Mouse (Mus musculus) large intestine, adult 2 months (tissue): ENCODE results near the gene Fam243. TPM values are rescaled to one million over a fixed set of nuclear protein-coding genes. Genes with fewer than 3 reads are reported as not detected.
A peak's percentile ranks its signal among the peaks of the same experiment; 100 is the strongest.

Experiments used
- DNase-seq: peaks from one replicate; pipeline ENCODE4 v3.0.0-alpha.2; 2012; ENCODE audit warnings: low read depth, low spot score
- WGBS: fragments of 180-500 bp; shearing (Covaris S2); methylation state at CpG from one replicate; pipeline ENCODE4 v1.1.7; 2018; 5-methylcytosine and 5-hydroxymethylcytosine counted together
- polyA plus RNA-seq: library from polyadenylated mRNA; depleted of rRNA; stranded (reverse); fragments of >200 nt; gene quantifications from 2 replicates; pipeline ENCODE4 v1.2.3, GENCODE M21; 2012

Fam243 gene
- polyA plus RNA-seq, 1 experiment: not detected

DNA sequence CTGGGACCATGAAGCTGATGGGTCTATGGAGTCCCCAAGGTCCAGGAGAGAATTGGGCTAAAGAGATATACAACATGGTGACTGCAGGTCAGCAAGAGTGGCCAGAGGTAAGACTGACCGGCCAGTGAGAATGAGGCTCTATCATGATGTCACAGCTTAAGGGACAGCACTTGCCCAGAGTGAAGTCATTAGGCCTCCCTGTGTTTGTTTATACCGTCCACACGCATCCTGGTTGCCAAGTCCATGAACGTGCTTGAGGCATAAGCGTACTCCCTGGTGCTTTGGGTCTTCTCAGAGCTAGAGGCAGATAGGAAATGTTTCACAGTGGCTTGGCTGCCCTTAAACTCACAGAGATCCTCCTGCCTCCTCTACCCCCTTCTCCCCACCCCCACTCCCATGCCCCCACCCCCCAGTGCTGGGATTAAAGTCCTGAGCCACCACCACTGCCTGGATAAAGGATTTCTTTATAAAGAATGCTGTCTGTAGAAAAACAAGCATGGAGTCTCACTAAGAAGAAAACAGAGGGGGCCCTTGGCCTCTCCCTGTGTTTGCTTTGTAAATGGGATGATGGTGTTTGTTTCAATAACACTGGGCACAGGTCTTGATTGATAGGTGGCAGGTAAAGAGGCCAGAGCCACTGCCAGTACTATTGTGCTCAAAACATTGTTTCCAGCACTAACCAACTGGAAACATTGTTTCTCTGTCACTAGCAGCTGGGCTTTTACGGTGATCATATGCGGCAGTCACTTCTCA lies 3.2 kb upstream of the Fam243 start:
- DNase-seq: no peak
- WGBS: 49% methylated on average over 7 of the region's 7 CpGs

GRCm38 (mm10) chr16:92320361-92320760 lies 880 bp downstream of the Fam243 start:
- WGBS: 70% methylated on average over 3 of the region's 3 CpGs
- no peak for DNase-seq

- WGBS: 65% methylated on average over 20 of the region's 20 CpGs
- no peak for DNase-seq
These were observed 1.7 kb downstream of the Fam243 start for GRCm38 (mm10) chr16:92319353-92320109.

DNA sequence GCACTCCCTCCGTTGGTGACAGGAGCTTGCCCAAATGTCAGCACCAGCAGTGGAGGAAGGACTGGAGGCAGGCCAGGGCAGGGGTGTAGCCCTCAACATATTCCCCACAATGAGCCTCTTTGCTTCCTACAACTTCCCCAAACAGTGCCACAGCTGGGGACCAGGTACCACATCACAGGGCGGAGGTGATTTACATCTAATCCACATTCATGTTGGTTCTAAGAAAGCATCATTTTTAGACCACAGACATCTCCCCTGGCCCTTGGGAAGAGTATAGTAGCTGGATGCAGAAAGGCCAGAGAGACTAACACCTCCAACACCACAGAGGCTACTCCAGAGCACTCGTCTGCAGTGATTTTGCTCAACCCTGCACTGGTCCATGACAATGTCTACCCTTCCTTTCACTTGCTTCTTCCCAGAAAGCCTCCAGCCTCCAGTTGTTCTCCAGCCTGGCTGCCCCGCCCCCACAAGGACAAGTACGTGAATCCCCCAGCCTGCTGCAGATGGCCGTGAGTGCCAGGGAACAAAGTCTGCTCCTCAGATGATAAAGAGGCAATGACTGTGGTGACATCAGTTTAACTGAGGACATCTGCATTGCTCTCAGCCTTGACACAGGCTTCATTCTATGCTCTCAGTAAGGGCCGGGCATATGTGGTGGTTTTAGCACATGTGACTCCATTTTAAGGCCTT lies 5.0 kb downstream of the Fam243 start:
- 79% methylated on average over 7 of the region's 7 CpGs for WGBS
- no peak for DNase-seq

GRCm38 (mm10) chr16:92313953-92314741 lies 7.1 kb downstream of the Fam243 start:
- DNase-seq: no peak

DNA sequence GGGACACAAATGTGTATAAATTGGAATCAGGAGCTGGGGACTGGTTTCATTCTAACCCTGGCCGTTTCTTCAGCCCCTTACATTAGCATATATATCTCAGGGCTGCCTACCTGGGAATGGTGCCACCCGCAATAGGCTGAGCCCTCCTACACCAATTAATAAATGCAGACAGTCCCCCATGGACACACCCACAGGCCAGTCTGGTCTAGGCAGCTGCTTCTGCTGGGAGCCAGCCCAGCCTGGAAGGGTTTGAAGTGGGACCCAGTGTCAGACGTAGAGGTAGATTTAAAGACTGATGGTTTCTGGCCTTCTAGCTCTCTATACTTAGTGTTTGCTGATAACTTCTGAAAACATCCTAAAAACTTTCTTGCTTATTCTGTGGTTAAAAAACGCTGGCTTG lies 12.1 kb downstream of the Fam243 start:
- 81% methylated on average over 4 of the region's 4 CpGs for WGBS
- DNase-seq: no peak

More at GRCm38 (mm10) chr16:92313953-92314741, 7.1 kb downstream of the Fam243 start:
- 52% methylated on average over 13 of the region's 13 CpGs for WGBS

- DNase-seq: no peak
- 78% methylated on average over 3 of the region's 3 CpGs for WGBS
These were observed 13.3 kb downstream of the Fam243 start for GRCm38 (mm10) chr16:92307947-92308346.

DNA sequence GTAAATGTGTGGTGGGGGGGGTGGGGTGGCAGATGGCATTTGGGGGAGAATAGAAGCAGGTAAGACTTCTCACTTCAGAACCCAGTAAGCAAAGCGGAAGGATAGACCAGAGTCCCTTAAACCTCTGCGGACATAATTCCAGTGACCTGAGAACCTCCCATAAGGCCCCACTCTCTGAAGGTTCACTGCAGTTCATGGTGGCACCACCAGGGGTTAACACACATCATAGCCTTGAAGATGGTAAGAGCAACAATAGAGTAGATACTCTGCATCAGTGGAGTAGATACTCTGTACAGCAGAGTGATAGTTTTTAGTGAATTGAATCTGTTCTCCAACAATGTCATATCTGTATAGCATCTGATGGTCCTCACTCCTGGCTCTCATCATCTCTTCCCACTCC lies 15.7 kb downstream of the Fam243 start:
- DNase-seq: no peak
- 97% methylated on average over 2 of the region's 2 CpGs for WGBS

DNA sequence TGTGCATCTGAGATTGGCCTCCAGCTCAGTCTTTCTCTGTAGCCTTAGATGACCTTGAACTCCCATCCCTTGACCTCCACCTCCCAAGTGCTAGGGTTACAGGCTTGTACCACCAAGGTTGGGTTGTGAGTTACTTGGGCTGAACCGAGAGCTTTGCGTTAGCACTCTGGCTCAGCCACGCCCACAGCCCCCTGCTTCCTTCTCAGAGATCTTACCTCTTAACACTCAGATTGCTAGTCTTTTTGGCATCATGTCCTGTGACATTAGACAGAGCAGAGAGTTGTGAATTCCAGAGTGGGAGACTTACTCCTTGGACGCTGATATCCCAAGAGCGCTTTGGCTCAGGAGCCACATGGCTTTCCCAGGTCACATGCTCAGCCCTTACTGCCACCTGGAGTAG lies 18.7 kb downstream of the Fam243 start:
- 44% methylated on average over 5 of the region's 5 CpGs for WGBS
- DNase-seq: no peak

- DNase-seq: no peak
- WGBS: 15% methylated on average over 5 of the region's 5 CpGs
These were observed 19.3 kb downstream of the Fam243 start for GRCm38 (mm10) chr16:92301989-92302388.

DNA sequence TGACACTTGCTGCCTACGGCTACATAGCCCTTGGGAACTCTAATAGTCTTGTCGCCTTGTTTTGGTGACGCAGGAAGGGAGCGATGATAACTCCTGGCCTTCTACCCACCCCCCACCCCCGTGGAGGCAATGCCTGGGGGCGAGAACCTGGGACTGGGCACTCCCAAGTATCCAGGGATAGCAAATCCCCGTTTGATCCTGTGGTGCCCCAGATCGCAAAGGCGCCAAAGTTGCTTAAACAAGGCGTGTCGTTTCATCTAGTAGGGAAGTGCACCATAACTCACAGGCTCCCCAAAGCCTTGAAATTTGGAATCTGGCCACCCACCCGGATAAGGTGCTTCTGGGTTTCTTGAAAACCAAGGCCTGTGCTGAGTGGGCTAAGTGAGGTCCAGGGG lies 19.8 kb downstream of the Fam243 start:
- no peak for DNase-seq
- under 1% methylated on average over 12 of the region's 12 CpGs for WGBS

DNA sequence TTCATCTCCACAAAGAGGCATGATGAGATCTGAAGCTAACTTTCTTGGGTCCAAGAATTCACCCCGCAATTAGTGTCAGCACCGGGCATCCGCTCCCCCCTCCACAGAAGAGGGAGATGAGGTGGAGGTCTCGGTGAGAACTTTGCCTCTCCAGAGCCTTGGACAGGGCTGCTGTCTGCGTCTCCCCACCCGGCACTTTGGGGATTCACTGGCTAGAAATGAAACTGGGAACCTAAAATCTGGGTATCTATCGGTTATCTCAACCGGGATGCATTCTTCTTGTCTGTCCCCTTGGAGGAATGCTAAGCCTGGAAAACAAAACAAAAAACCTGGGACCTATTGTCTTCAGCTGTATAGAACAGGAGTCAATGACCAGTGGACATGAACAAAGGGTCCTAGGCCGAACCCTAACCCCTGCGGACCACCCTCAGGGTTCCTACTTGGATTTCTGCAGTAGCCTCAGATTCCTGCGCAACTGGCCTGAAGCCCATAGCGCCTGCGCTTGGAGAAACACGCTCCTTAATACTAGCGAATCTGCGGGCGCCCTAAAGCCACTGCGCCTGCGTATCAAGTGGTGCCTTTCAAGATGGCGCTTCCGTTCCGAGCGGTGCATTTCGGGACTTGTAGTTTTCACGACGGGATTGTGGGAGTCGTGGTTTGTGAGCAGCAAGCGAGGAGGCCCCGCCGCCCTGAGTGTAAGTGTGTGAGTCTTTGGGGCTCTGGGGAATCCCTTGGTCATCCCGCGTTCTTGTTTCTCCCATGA lies 20.4 kb downstream of the Fam243 start, which contains the start of gene Smim11:
TSS of gene Smim11 (plus strand) at position 638 of the 763 bp plus-strand sequence.
- 6% methylated on average over 32 of the region's 32 CpGs for WGBS

DNA sequence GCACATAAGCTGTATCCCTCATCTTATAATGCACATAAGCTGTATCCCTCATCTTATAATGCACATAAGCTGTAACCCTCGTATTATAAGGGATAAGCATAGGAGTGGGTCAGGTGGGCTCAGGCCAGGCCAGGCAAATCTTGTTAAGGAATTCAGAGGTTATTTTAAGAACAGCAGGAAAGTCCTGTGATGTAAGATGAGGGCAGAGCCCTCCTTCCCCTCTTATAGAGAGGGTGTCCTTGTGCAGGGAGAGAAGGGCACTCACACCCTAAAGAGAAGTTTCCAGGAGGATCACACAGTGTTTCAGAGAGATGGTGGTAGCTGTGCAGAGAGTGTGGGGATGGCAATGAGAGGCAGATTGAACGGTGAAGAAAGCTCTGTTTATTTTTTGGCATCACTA lies 25.9 kb downstream of the Fam243 start:
- WGBS: 73% methylated on average over 2 of the region's 2 CpGs
- no peak for DNase-seq

More for the DNA sequence above, 20.4 kb downstream of the Fam243 start, which contains the start of gene Smim11:
- peak; percentile 98 for DNase-seq

GRCm38 (mm10) chr16:92294267-92294970 lies 26.8 kb downstream of the Fam243 start:
- WGBS: 31% methylated on average over 12 of the region's 12 CpGs
- no peak for DNase-seq

- WGBS: 27% methylated on average over 10 of the region's 10 CpGs
- no peak for DNase-seq
These were observed 29.1 kb downstream of the Fam243 start, which contains the start of gene Kcne2 for GRCm38 (mm10) chr16:92292101-92292500. TSS of gene Kcne2 (plus strand) at chr16:92292389.

DNA sequence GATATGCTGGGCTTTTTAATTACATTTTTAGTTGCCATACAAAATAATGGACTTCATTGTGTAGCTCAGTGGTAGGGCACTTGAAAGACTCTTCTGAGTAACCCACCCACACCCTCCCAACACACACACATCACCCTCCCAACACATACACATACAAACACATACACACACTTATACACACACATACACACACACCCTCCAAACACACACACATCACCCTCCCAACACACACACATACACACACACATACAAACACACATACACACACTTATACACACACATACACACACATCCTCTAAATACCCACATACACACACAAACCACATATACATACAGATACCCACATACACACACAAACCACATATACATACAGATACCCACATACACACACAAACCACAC lies 31.2 kb downstream of the Fam243 start:
- DNase-seq: no peak

DNA sequence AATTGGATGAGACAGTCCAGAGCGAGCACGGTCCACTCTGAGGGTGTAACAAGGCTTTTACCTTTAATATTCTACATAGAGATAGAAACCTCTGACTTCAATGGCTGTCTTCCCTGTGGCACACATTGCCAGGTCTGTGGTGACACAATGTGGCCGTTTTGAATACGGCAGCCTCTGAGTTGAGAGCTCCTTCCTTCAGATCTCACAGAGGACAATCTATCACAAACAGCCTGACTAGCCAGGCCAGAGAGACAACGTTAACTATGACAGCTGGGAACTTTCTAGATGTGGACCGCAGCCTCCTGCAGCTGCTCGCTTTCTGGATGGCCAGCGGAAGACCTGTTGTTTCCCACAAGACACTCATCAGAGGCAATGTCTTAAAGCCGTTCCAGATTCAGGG lies 32.5 kb downstream of the Fam243 start:
- WGBS: 77% methylated on average over 9 of the region's 9 CpGs
- no peak for DNase-seq

DNA sequence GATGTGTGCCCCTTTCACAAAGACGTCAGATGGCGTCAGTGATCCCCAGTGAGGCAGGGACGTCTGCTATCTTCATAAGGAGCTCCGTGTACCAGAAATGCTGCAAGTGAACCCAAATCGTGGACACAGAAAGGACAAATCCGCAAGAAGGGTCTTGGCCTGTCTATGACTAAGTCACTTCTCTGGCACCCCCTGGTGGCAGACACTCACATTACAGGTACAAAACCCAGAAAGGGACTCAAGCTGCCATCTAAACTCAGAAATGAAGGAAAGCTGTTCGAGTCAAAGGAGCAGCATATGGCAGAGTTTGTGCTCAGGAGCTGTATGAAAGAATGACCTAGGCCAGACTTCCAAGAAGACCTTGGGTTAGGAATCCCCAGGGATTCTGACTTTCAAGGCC lies 34.6 kb downstream of the Fam243 start:
- 8% methylated on average over 7 of the region's 7 CpGs for WGBS

More for the DNA sequence above, 34.6 kb downstream of the Fam243 start:
- peak; percentile 56 for DNase-seq
